Mouse (Mus musculus) MEL (cell line): Measurements from ENCODE around the gene Tbl1x.

ENCODE experiments used
- CTCF ChIP-seq, 3 experiments: IDR thresholded peaks in 2 of 3; conservative IDR thresholded peaks in 1 of 3; 2 replicates each; pipeline ENCODE4 v1.5.1; 2011 to 2012; ENCODE audit warnings: low read length in 3 of 3, low read depth in 2 of 3, mild to moderate bottlenecking in 2 of 3, improper control_type of control experiment in 1 of 3, inconsistent platforms in 1 of 3, mixed read lengths in 1 of 3, moderate library complexity in 1 of 3; ENCODE audit not compliant: control insufficient read depth in 1 of 3, insufficient read depth in 1 of 3, poor library complexity in 1 of 3, severe bottlenecking in 1 of 3
- ELF1 ChIP-seq: IDR thresholded peaks from 2 replicates; pipeline ENCODE4 v1.6.1; 2014; ENCODE audit warnings: low read depth, mild to moderate bottlenecking, inconsistent platforms, low read length, improper control_type of control experiment, moderate library complexity
- MYB ChIP-seq: IDR thresholded peaks from 2 replicates; pipeline ENCODE4 v1.6.1; 2011; ENCODE audit warnings: mild to moderate bottlenecking, low read depth, low read length, improper control_type of control experiment
- NELFE ChIP-seq: IDR thresholded peaks from 2 replicates; pipeline ENCODE4 v1.6.1; 2011; ENCODE audit warnings: low read depth, low read length, improper control_type of control experiment
- POLR2A ChIP-seq, 2 experiments: IDR thresholded peaks; 2 replicates each; pipeline ENCODE4 v1.6.1; 2011 to 2012; ENCODE audit warnings: low read length in 2 of 2, mild to moderate bottlenecking in 2 of 2, control low read depth in 1 of 2, improper control_type of control experiment in 1 of 2, low read depth in 1 of 2, moderate library complexity in 1 of 2; ENCODE audit not compliant: control insufficient read depth in 1 of 2, insufficient read depth in 1 of 2, poor library complexity in 1 of 2
- POLR2AphosphoS5 ChIP-seq: IDR thresholded peaks from 2 replicates; pipeline ENCODE4 v1.6.1; 2012; ENCODE audit warnings: low read depth, borderline replicate concordance, mild to moderate bottlenecking, inconsistent platforms, low read length, moderate library complexity, mixed read lengths

- TF ChIP-seq POLR2AphosphoS5: no peak
- no peak for TF ChIP-seq ELF1
- no peak for TF ChIP-seq CTCF (IDR thresholded peaks at IDR 0.05 in 2 of 3, conservative IDR thresholded peaks at IDR 0.05 in 1 of 3; ENCODE audit: control insufficient read depth in 1 of 3, insufficient read depth in 1 of 3, low read depth in 2 of 3, low read length in 3 of 3, poor library complexity in 1 of 3, severe bottlenecking in 1 of 3)
- TF ChIP-seq POLR2A (IDR thresholded peaks at IDR 0.05; ENCODE audit: control insufficient read depth in 1 of 2, insufficient read depth in 1 of 2, low read depth in 1 of 2, low read length in 2 of 2, poor library complexity in 1 of 2): no peak
- TF ChIP-seq NELFE: no peak
- no peak for TF ChIP-seq MYB
These were observed 62.9 kb downstream of the Tbl1x start for GRCm38 (mm10) chrX:77573743-77574142.
